Mouse (Mus musculus): Measurements from ENCODE around the gene Fastk. TPM values are rescaled to one million over a fixed set of nuclear protein-coding genes. Genes with fewer than 3 reads are reported as not detected.

Gene Fastk
- polyA plus RNA-seq, 1 experiment from 2014 or later: 91.5 TPM

DNA sequence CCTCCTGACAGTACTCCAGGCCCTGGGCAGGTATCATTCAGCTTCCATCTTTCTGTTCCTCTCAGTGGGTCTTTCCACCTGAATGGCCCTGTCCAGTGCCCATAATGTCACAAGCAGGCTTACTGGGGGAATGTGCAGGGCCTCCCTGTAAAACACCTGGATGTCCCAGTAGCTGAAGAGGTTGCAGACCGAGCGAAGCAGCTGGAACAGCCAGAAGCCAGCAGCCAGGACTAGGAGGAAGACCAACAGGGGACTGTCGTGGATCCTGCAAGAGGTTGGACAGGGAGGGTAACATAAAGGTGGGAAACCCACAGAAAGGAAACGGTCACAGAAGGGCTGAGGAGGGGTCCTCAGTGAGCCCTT, 55.4 kb downstream of the Fastk start:
- Histone ChIP-seq H3K4me3 (ENCODE audit: low read depth, low read length) (no peak overlapping the region), H3K9ac (no peak overlapping the region), H3K9me3 (ENCODE audit: low read depth, low read length) (no peaks in the 10 kb centered on the region), H3K4me1 (ENCODE audit: insufficient read depth) (0 out of 2 replicates have a peak, but pooled peaks cover 4% of the 10 kb centered on the region), H3K36me3 (ENCODE audit: insufficient read depth) (no peaks in the 10 kb centered on the region), H3K27me3 (ENCODE audit: insufficient read depth, low read length) (peaks cover 32% of the 10 kb centered on the region), H3K4me2 (no peak overlapping the region), H3K27ac (ENCODE audit: low read depth) (no peak overlapping the region)
- TF ChIP-seq CTCF (IDR thresholded peaks at IDR 0.05; ENCODE audit: low read depth): no peak
- DNase-seq (no peak), ATAC-seq (ENCODE audit: insufficient read depth) (no peak)
- WGBS: 73% methylated on average over 4 of the region's 4 CpGs

- no peak overlapping the region for H3K9ac ChIP-seq
- no peaks in the 10 kb centered on the region for H3K36me3 ChIP-seq (ENCODE audit: insufficient read depth)
- no peak overlapping the region for H3K4me2 ChIP-seq
- peaks cover 32% of the 10 kb centered on the region for H3K27me3 ChIP-seq (ENCODE audit: insufficient read depth, low read length)
- ATAC-seq (ENCODE audit: insufficient read depth): no peak
- H3K9me3 ChIP-seq (ENCODE audit: low read depth, low read length): no peaks in the 10 kb centered on the region
- no peak for TF ChIP-seq CTCF (IDR thresholded peaks at IDR 0.05; ENCODE audit: low read depth)
- H3K27ac ChIP-seq (ENCODE audit: low read depth): no peak overlapping the region
- no peak overlapping the region for H3K4me3 ChIP-seq (ENCODE audit: low read depth, low read length)
- peak; percentile 59 for DNase-seq
- 0 out of 2 replicates have a peak, but pooled peaks cover 4% of the 10 kb centered on the region for H3K4me1 ChIP-seq (ENCODE audit: insufficient read depth)
- 51% methylated on average over 6 of the region's 7 CpGs for WGBS
Observed at GRCm38 (mm10) chr5:24389011-24389657, 56.0 kb downstream of the Fastk start.

Other genes with a start within 250 kb of the Fastk start
- 3.9 and 5.5 TPM in 2 replicates for gene Kcnh2, start 93.7 kb downstream of the Fastk start, polyA plus RNA-seq (2014; fragmentation: Nextera tagmentation; extraction: Ambion mirVana)
- 13.8 and 15.7 TPM in 2 replicates for gene Nos3, start 80.5 kb downstream of the Fastk start, polyA plus RNA-seq (2014; fragmentation: Nextera tagmentation; extraction: Ambion mirVana)
- gene Atg9b, start 53.1 kb downstream of the Fastk start, polyA plus RNA-seq (2014; fragmentation: Nextera tagmentation; extraction: Ambion mirVana): 0.53 and 0.71 TPM in 2 replicates
- 39.4 and 43.5 TPM in 2 replicates for gene Abcb8, start 51.6 kb downstream of the Fastk start, polyA plus RNA-seq (2014; fragmentation: Nextera tagmentation; extraction: Ambion mirVana)
- gene Asic3, start 31.9 kb downstream of the Fastk start, polyA plus RNA-seq (2014; fragmentation: Nextera tagmentation; extraction: Ambion mirVana): not detected in 2 replicates
- 33.6 and 35.5 TPM in 2 replicates for gene Cdk5, start 21.8 kb downstream of the Fastk start, polyA plus RNA-seq (2014; fragmentation: Nextera tagmentation; extraction: Ambion mirVana)
- 29.9 and 35.5 TPM in 2 replicates for gene Slc4a2, start 21.4 kb downstream of the Fastk start, polyA plus RNA-seq (2014; fragmentation: Nextera tagmentation; extraction: Ambion mirVana)
- 14.2 and 15.7 TPM in 2 replicates for gene Tmub1, start 2.6 kb upstream of the Fastk start, polyA plus RNA-seq (2014; fragmentation: Nextera tagmentation; extraction: Ambion mirVana)
- gene Agap3, start 6.9 kb upstream of the Fastk start, polyA plus RNA-seq (2014; fragmentation: Nextera tagmentation; extraction: Ambion mirVana): 41.7 and 46.5 TPM in 2 replicates
- 0.07 TPM in 2 replicates for gene Gbx1, start 81.9 kb upstream of the Fastk start, polyA plus RNA-seq (2014; fragmentation: Nextera tagmentation; extraction: Ambion mirVana)
- 0.29 and 0.42 TPM in 2 replicates for gene Asb10, start 95.7 kb upstream of the Fastk start, polyA plus RNA-seq (2014; fragmentation: Nextera tagmentation; extraction: Ambion mirVana)
- not detected in 2 replicates for gene 4931409K22Rik, start 111.5 kb upstream of the Fastk start, polyA plus RNA-seq (2014; fragmentation: Nextera tagmentation; extraction: Ambion mirVana)
- 119 and 120 TPM in 2 replicates for gene Abcf2, start 132.2 kb upstream of the Fastk start, polyA plus RNA-seq (2014; fragmentation: Nextera tagmentation; extraction: Ambion mirVana)
- gene Chpf2, start 141.5 kb upstream of the Fastk start, polyA plus RNA-seq (2014; fragmentation: Nextera tagmentation; extraction: Ambion mirVana): 12.2 and 14.2 TPM in 2 replicates
- 37.2 and 39.1 TPM in 2 replicates for gene Smarcd3, start 179.1 kb upstream of the Fastk start, polyA plus RNA-seq (2014; fragmentation: Nextera tagmentation; extraction: Ambion mirVana)
- 31.6 and 34.1 TPM in 2 replicates for gene Nub1, start 240.2 kb upstream of the Fastk start, polyA plus RNA-seq (2014; fragmentation: Nextera tagmentation; extraction: Ambion mirVana)

Measured in lung, embryonic 14.5 days (tissue).